Mouse (Mus musculus) kidney, adult 2 months (tissue): ENCODE measurements around the gene Eml2. TPM values are rescaled to one million over a fixed set of nuclear protein-coding genes. Genes with fewer than 3 reads are reported as not detected.
"Not testable (repeated sequence)": the region's sequence is repeated elsewhere in the genome, so short reads cannot be mapped to it uniquely, and the experiment has no call there.

Experiments
- DNase-seq: peaks from one replicate; pipeline ENCODE4 v3.0.0; 2021
- H3K27ac ChIP-seq: fragments of 200-500 bp; 2 replicates; pipeline ENCODE4 v1.5.1; 2012; ENCODE audit warnings: low read depth, low read length, control low read depth, inconsistent platforms; ENCODE audit not compliant: insufficient read depth
- H3K27me3 ChIP-seq: fragments of 200-500 bp; replicated peaks from 2 replicates; pipeline ENCODE4 v1.6.1; 2012; ENCODE audit warnings: mild to moderate bottlenecking, moderate library complexity, low read length, inconsistent platforms; ENCODE audit not compliant: control insufficient read depth, insufficient read depth
- H3K36me3 ChIP-seq: fragments of 200-500 bp; 2 replicates; pipeline ENCODE4 v1.6.1; 2012; ENCODE audit warnings: mild to moderate bottlenecking, moderate library complexity, low read length, inconsistent platforms; ENCODE audit not compliant: control insufficient read depth, insufficient read depth
- H3K4me1 ChIP-seq: fragments of 200-500 bp; 2 replicates; pipeline ENCODE4 v1.6.1; 2011; ENCODE audit warnings: low read length; ENCODE audit not compliant: control insufficient read depth, insufficient read depth
- H3K4me3 ChIP-seq: fragments of 200-500 bp; 2 replicates; pipeline ENCODE4 v1.5.1; 2011; ENCODE audit warnings: mild to moderate bottlenecking, low read depth, low read length, control low read depth; ENCODE audit not compliant: insufficient read depth
- CTCF ChIP-seq: fragments of 200-500 bp; conservative IDR thresholded peaks from 2 replicates; pipeline ENCODE4 v1.5.1; 2011; ENCODE audit warnings: low read depth, mild to moderate bottlenecking, control low read depth, low read length, moderate library complexity, mixed read lengths; ENCODE audit not compliant: insufficient read depth, insufficient read length
- POLR2A ChIP-seq: fragments of 200-500 bp; IDR thresholded peaks from one replicate; pipeline ENCODE4 v1.6.1; 2011; ENCODE audit warnings: low read depth, low read length, control low read depth
- WGBS: fragments of 180-500 bp; shearing (Covaris S2); methylation state at CpG from one replicate; pipeline ENCODE4 v1.1.7; 2018; 5-methylcytosine and 5-hydroxymethylcytosine counted together
- polyA plus RNA-seq: library from polyadenylated mRNA; depleted of rRNA; stranded (reverse); fragments of >200 nt; gene quantifications from 2 replicates; pipeline ENCODE4 v1.2.3, GENCODE M21; 2012

The Eml2 gene
- polyA plus RNA-seq, 1 experiment, result 38.8 TPM

- Histone ChIP-seq H3K27me3 (no peaks in the 10 kb centered on the region), H3K36me3 (peaks cover 1% of the 10 kb centered on the region; the same call in 1 of the 2 replicates), H3K4me3 (no peak overlapping the region), H3K4me1 (no peaks in the 10 kb centered on the region), H3K27ac (no peak overlapping the region)
- WGBS, result 36% methylated on average over 5 of the region's 5 CpGs
- peak; percentile 54 for DNase-seq
- TF ChIP-seq CTCF, result peak; percentile 48
- no peak for TF ChIP-seq POLR2A
These were observed 38.8 kb upstream of the Eml2 start for GRCm38 (mm10) chr7:19137380-19137779.

GRCm38 (mm10) chr7:19146793-19147192 lies 29.4 kb upstream of the Eml2 start:
- no peak for TF ChIP-seq POLR2A
- TF ChIP-seq CTCF, result no peak
- Histone ChIP-seq H3K27me3 (no peaks in the 10 kb centered on the region), H3K4me3 (no peak overlapping the region), H3K4me1 (peaks cover 7% of the 10 kb centered on the region; the same call in 1 of the 2 replicates), H3K36me3 (no peaks in the 10 kb centered on the region), H3K27ac (no peak overlapping the region)
- 87% methylated on average over 10 of the region's 10 CpGs for WGBS
- DNase-seq, result no peak

- H3K27me3 ChIP-seq, result no peaks in the 10 kb centered on the region
- H3K4me3 ChIP-seq, result no peak overlapping the region
- H3K36me3 ChIP-seq, result no peaks in the 10 kb centered on the region
- H3K4me1 ChIP-seq, result peaks cover 7% of the 10 kb centered on the region; the same call in 1 of the 2 replicates
- TF ChIP-seq CTCF, result no peak
- no peak for TF ChIP-seq POLR2A
- 36% methylated on average over 6 of the region's 6 CpGs for WGBS
- DNase-seq, result no peak
- no peak overlapping the region for H3K27ac ChIP-seq
These were observed 28.6 kb upstream of the Eml2 start for GRCm38 (mm10) chr7:19147497-19148045.

GRCm38 (mm10) chr7:19148180-19148874 lies 27.9 kb upstream of the Eml2 start:
- WGBS, result 6% methylated on average over 20 of the region's 20 CpGs
- TF ChIP-seq POLR2A (no peak), CTCF (no peak)
- Histone ChIP-seq H3K36me3 (no peaks in the 10 kb centered on the region), H3K4me1 (peaks cover 7% of the 10 kb centered on the region; the same call in 1 of the 2 replicates), H3K4me3 (peak overlapping the region; percentile 76), H3K27ac (peak overlapping the region; percentile 57; the same call in 1 of the 2 replicates), H3K27me3 (no peaks in the 10 kb centered on the region)
- DNase-seq, result no peak

- no peaks in the 10 kb centered on the region for H3K27me3 ChIP-seq
- no peaks in the 10 kb centered on the region for H3K36me3 ChIP-seq
- peak; percentile 100 for DNase-seq
- H3K4me3 ChIP-seq, result peak within 1 kb of the TSS; percentile 76
- peak within 1 kb of the TSS; percentile 63 for H3K27ac ChIP-seq
- under 1% methylated on average over 43 of the region's 43 CpGs for WGBS
- H3K4me1 ChIP-seq, result peaks cover 7% of the 10 kb centered on the region; the same call in 1 of the 2 replicates
- TF ChIP-seq CTCF (no peak), POLR2A (no peak)
These were observed 27.2 kb upstream of the Eml2 start, which contains the start of gene Qpctl for GRCm38 (mm10) chr7:19148875-19149541. Gene Qpctl (minus strand): TSS chr7:19149291.

- under 1% methylated on average over 24 of the region's 24 CpGs for WGBS
- Histone ChIP-seq H3K4me1 (peaks cover 7% of the 10 kb centered on the region; the same call in 1 of the 2 replicates), H3K4me3 (peak within 1 kb of the TSS; percentile 76), H3K27me3 (no peaks in the 10 kb centered on the region), H3K36me3 (no peaks in the 10 kb centered on the region), H3K27ac (peak within 1 kb of the TSS; percentile 63)
- DNase-seq, result peak; percentile 97
- peak; percentile 49 for TF ChIP-seq POLR2A
- TF ChIP-seq CTCF, result no peak
These were observed 26.6 kb upstream of the Eml2 start, which contains the start of gene Snrpd2 for GRCm38 (mm10) chr7:19149626-19150025. Gene Snrpd2 (plus strand): TSS chr7:19149722.

GRCm38 (mm10) chr7:19151121-19151520 lies 25.1 kb upstream of the Eml2 start:
- 85% methylated on average over 10 of the region's 10 CpGs for WGBS
- H3K4me3 ChIP-seq, H3K27ac ChIP-seq, H3K4me1 ChIP-seq, H3K36me3 ChIP-seq, DNase-seq, H3K27me3 ChIP-seq: not testable (repeated sequence)
